Mouse (Mus musculus) embryonic fibroblast, embryonic 13.5 days (primary cell): ENCODE results near the gene Kdm4b.

ENCODE experiments used
- CTCF ChIP-seq: IDR thresholded peaks from 2 replicates; pipeline ENCODE4 v1.5.1; 2011; ENCODE audit warnings: mild to moderate bottlenecking, control low read depth, low read length, moderate library complexity, borderline replicate concordance; ENCODE audit not compliant: insufficient read depth
- POLR2A ChIP-seq: IDR thresholded peaks from 2 replicates; pipeline ENCODE4 v1.6.1; 2011; ENCODE audit warnings: low read depth, mild to moderate bottlenecking, control low read depth, low read length, moderate library complexity

GRCm38 (mm10) chr17:56303160-56303846, 22.6 kb upstream of the Kdm4b start, which contains the start of gene Uhrf1:
- TF ChIP-seq CTCF (no peak), POLR2A (0 out of 2 replicates have a peak, but pooled peaks have one; percentile 27)
